Mouse (Mus musculus): Measurements from ENCODE around the gene Trmt10b. TPM values are rescaled to one million over a fixed set of nuclear protein-coding genes. Genes with fewer than 3 reads are reported as not detected.

Trmt10b gene
- total RNA-seq, 2 experiments from 2014 or later = 4.0 to 5.6 TPM

- no peak for DNase-seq
- intact Hi-C loops (cut with DNase I) = no loop called here
These were observed 35.5 kb downstream of the Trmt10b start for GRCm38 (mm10) chr4:45332466-45332865.

GRCm38 (mm10) chr4:45341226-45341625 is 44.3 kb downstream of the Trmt10b start:
- intact Hi-C loops (cut with DNase I) = loop anchor here (2.0 to 5.0 kb wide), 3 partner anchors 20 to 191 kb away; partner anchors contain the start of genes Shb and Slc25a51
- no peak for DNase-seq

- intact Hi-C loops (cut with DNase I) = loop anchor here (2.0 to 5.0 kb wide), 3 partner anchors 21 to 191 kb away; partner anchors contain the start of genes Shb and Slc25a51
- peak; percentile 96 to 98 for DNase-seq
These were observed 44.8 kb downstream of the Trmt10b start, which contains the start of gene Dcaf10 for GRCm38 (mm10) chr4:45341669-45342249. TSS of gene Dcaf10 (plus strand) at chr4:45342101.

GRCm38 (mm10) chr4:45342286-45343155 is 45.6 kb downstream of the Trmt10b start, which contains the start of gene Exosc3:
TSS of gene Exosc3 (minus strand) at chr4:45342732.
- intact Hi-C loops (cut with DNase I) = loop anchor here (5.0 kb wide), 2 partner anchors 65 to 190 kb away; partner anchors contain the start of genes Shb and Slc25a51
- peak in 1 of 2 experiments; percentile 64 for DNase-seq

GRCm38 (mm10) chr4:45356653-45357052 is 59.7 kb downstream of the Trmt10b start:
- intact Hi-C loops (cut with DNase I) = no loop called here

More at GRCm38 (mm10) chr4:45356653-45357052, 59.7 kb downstream of the Trmt10b start:
- no peak for DNase-seq

Other genes with a start within 250 kb of the Trmt10b start
- 10 to 100 TPM; 12.2 to 12.8 TPM for gene Fbxo10, start 212.5 kb upstream of the Trmt10b start, total RNA-seq (2021)
- gene Tomm5, start 189.0 kb upstream of the Trmt10b start, total RNA-seq (2021) = 100 to 1,000 TPM; 161 to 183 TPM
- gene Frmpd1, start 112.3 kb upstream of the Trmt10b start, total RNA-seq (2021) = 1 to 10 TPM in 1 of 2 experiments, under 1 TPM in 1; 0.24 to 1.2 TPM
- 10 to 100 TPM; 18.1 to 19.0 TPM for gene Dcaf10, start 45.0 kb downstream of the Trmt10b start, total RNA-seq (2021)
- gene Exosc3, start 45.6 kb downstream of the Trmt10b start, total RNA-seq (2021) = 10 to 100 TPM; 12.2 to 13.8 TPM
- gene Slc25a51, start 111.6 kb downstream of the Trmt10b start, total RNA-seq (2021) = 100 to 1,000 TPM; 130 to 147 TPM
- gene Shb, start 235.3 kb downstream of the Trmt10b start, total RNA-seq (2021) = 10 to 100 TPM; 29.7 to 46.1 TPM